Mouse (Mus musculus): ENCODE measurements around the gene Rnf17. TPM values are rescaled to one million over a fixed set of nuclear protein-coding genes. Genes with fewer than 3 reads are reported as not detected.

The Rnf17 gene
- polyA plus RNA-seq, 1 experiment = 0.57 TPM

GRCm38 (mm10) chr14:56559134-56559533, 156.8 kb downstream of the Rnf17 start:
- H3K27ac ChIP-seq (ENCODE audit: insufficient read depth, low read length) = no peak overlapping the region
- no peaks in the 10 kb centered on the region for H3K4me1 ChIP-seq (ENCODE audit: control insufficient read depth, insufficient read depth, low read length)
- no peaks in the 10 kb centered on the region for H3K27me3 ChIP-seq (ENCODE audit: control insufficient read depth, insufficient read depth, low read length)
- WGBS = 80% methylated on average over 3 of the region's 3 CpGs
- no peak for DNase-seq
- TF ChIP-seq POLR2A (IDR thresholded peaks at IDR 0.05; ENCODE audit: borderline replicate concordance, insufficient read depth, low read length) (no peak), CTCF (IDR thresholded peaks at IDR 0.05; ENCODE audit: borderline replicate concordance, insufficient read depth, low read depth, low read length) (no peak)
- H3K4me3 ChIP-seq (replicated peaks; ENCODE audit: insufficient read depth, low read depth, low read length) = no peak overlapping the region

- no peak overlapping the region for H3K27ac ChIP-seq (ENCODE audit: insufficient read depth, low read length)
- no peak overlapping the region for H3K4me3 ChIP-seq (replicated peaks; ENCODE audit: insufficient read depth, low read depth, low read length)
- no peaks in the 10 kb centered on the region for H3K27me3 ChIP-seq (ENCODE audit: control insufficient read depth, insufficient read depth, low read length)
- 90% methylated on average over 7 of the region's 7 CpGs for WGBS
- no peak for DNase-seq
- TF ChIP-seq CTCF (IDR thresholded peaks at IDR 0.05; ENCODE audit: borderline replicate concordance, insufficient read depth, low read depth, low read length) (no peak), POLR2A (IDR thresholded peaks at IDR 0.05; ENCODE audit: borderline replicate concordance, insufficient read depth, low read length) (no peak)
- H3K4me1 ChIP-seq (ENCODE audit: control insufficient read depth, insufficient read depth, low read length) = no peaks in the 10 kb centered on the region
Observed at GRCm38 (mm10) chr14:56567476-56567875, 165.1 kb downstream of the Rnf17 start.

GRCm38 (mm10) chr14:56569041-56569440, 166.7 kb downstream of the Rnf17 start:
- no peaks in the 10 kb centered on the region for H3K27me3 ChIP-seq (ENCODE audit: control insufficient read depth, insufficient read depth, low read length)
- no peak overlapping the region for H3K27ac ChIP-seq (ENCODE audit: insufficient read depth, low read length)
- H3K4me1 ChIP-seq (ENCODE audit: control insufficient read depth, insufficient read depth, low read length) = no peaks in the 10 kb centered on the region
- no peak overlapping the region for H3K4me3 ChIP-seq (replicated peaks; ENCODE audit: insufficient read depth, low read depth, low read length)
- WGBS = 83% methylated on average over 4 of the region's 4 CpGs
- TF ChIP-seq POLR2A (IDR thresholded peaks at IDR 0.05; ENCODE audit: borderline replicate concordance, insufficient read depth, low read length) (no peak), CTCF (IDR thresholded peaks at IDR 0.05; ENCODE audit: borderline replicate concordance, insufficient read depth, low read depth, low read length) (no peak)
- DNase-seq = no peak

DNA sequence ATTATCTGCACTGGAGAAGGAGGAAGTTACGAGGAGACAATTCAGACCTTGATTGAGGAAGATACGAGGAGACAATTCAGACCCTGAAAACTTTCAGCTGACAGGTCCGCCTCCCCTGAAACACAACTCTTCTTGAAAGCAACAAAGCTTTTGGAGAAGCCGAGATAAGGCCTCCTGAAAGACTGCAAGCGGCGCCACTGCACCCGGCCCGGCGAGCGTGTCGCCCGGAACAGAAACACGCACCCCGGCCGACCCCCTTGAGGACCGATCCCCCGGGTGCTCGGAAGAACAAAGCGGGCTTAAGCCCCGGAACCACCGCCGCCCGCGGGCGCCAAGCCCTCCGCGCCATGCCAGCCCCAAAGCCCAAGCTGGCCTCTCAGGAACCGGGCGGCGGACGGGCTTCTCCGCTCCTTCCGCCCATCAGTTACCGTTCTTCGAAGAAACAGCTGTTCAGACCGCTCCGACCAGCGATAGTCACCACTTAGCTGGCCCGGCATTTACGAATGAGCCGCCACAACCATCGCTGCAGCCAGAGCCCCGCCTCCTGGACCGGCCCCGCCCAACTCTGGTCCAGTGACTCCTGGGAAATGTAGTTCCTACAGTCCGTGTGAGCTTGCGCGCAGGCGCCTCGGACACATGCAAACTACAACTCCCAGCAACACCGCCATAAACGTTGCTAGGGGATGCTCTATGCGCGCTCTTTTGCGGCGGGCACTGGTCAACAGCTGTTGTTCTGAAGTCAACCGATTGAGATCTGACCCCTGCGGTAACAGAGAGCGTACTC, 169.1 kb downstream of the Rnf17 start:
- H3K27me3 ChIP-seq (ENCODE audit: control insufficient read depth, insufficient read depth, low read length) = no peaks in the 10 kb centered on the region
- under 1% methylated on average over 59 of the region's 59 CpGs for WGBS
- H3K27ac ChIP-seq (ENCODE audit: insufficient read depth, low read length) = no peak overlapping the region
- peak overlapping the region; percentile 65 for H3K4me3 ChIP-seq (replicated peaks; ENCODE audit: insufficient read depth, low read depth, low read length)
- TF ChIP-seq POLR2A (IDR thresholded peaks at IDR 0.05; ENCODE audit: borderline replicate concordance, insufficient read depth, low read length) (peak; percentile 93), CTCF (IDR thresholded peaks at IDR 0.05; ENCODE audit: borderline replicate concordance, insufficient read depth, low read depth, low read length) (no peak)
- DNase-seq = peak; percentile 95 to 97
- H3K4me1 ChIP-seq (ENCODE audit: control insufficient read depth, insufficient read depth, low read length) = no peaks in the 10 kb centered on the region

GRCm38 (mm10) chr14:56572546-56572945, 170.2 kb downstream of the Rnf17 start:
- TF ChIP-seq POLR2A (IDR thresholded peaks at IDR 0.05; ENCODE audit: borderline replicate concordance, insufficient read depth, low read length) (no peak), CTCF (IDR thresholded peaks at IDR 0.05; ENCODE audit: borderline replicate concordance, insufficient read depth, low read depth, low read length) (no peak)
- 78% methylated on average over 2 of the region's 2 CpGs for WGBS
- Histone ChIP-seq H3K4me1 (ENCODE audit: control insufficient read depth, insufficient read depth, low read length) (no peaks in the 10 kb centered on the region), H3K27me3 (ENCODE audit: control insufficient read depth, insufficient read depth, low read length) (no peaks in the 10 kb centered on the region), H3K27ac (ENCODE audit: insufficient read depth, low read length) (no peak overlapping the region), H3K4me3 (replicated peaks; ENCODE audit: insufficient read depth, low read depth, low read length) (no peak overlapping the region)
- no peak for DNase-seq

Other genes starting within 250 kb of the Rnf17 start
- gene Gzmg, start 243.0 kb upstream of the Rnf17 start, polyA plus RNA-seq (2012; rRNA removed) = not detected in 2 replicates
- not detected in 2 replicates for gene Gzmn, start 228.0 kb upstream of the Rnf17 start, polyA plus RNA-seq (2012; rRNA removed)
- gene Gzmf, start 191.2 kb upstream of the Rnf17 start, polyA plus RNA-seq (2012; rRNA removed) = not detected in 2 replicates
- not detected in 2 replicates for gene Gzmc, start 167.9 kb upstream of the Rnf17 start, polyA plus RNA-seq (2012; rRNA removed)
- gene Gzmb, start 140.3 kb upstream of the Rnf17 start, polyA plus RNA-seq (2012; rRNA removed) = 0.14 TPM in 1 of 2 replicates, not detected in the other
- not detected in 2 replicates for gene Atp12a, start 37.5 kb upstream of the Rnf17 start, polyA plus RNA-seq (2012; rRNA removed)
- 3.2 and 4.1 TPM in 2 replicates for gene Cenpj, start 172.8 kb downstream of the Rnf17 start, polyA plus RNA-seq (2012; rRNA removed)
- gene Parp4, start 173.0 kb downstream of the Rnf17 start, polyA plus RNA-seq (2012; rRNA removed) = 10.2 and 10.9 TPM in 2 replicates